Mouse (Mus musculus) cerebellum, adult 2 months (tissue): ENCODE results near the gene Pttg1ip.

Experiments
- CTCF ChIP-seq: fragments of 200-500 bp; IDR thresholded peaks from 2 replicates; pipeline ENCODE4 v1.5.1; 2011; ENCODE audit warnings: low read depth, mild to moderate bottlenecking, control low read depth, low read length, moderate library complexity, borderline replicate concordance; ENCODE audit not compliant: insufficient read depth
- POLR2A ChIP-seq: fragments of 200-500 bp; IDR thresholded peaks from 2 replicates; pipeline ENCODE4 v1.6.1; 2011; ENCODE audit warnings: low read length, control low read depth, borderline replicate concordance; ENCODE audit not compliant: insufficient read depth

- TF ChIP-seq POLR2A: no peak
- no peak for TF ChIP-seq CTCF
Measured at GRCm38 (mm10) chr10:77634452-77635231, 53.1 kb downstream of the Pttg1ip start.
